Mouse (Mus musculus): Measurements from ENCODE around the gene Trappc10. TPM values are rescaled to one million over a fixed set of nuclear protein-coding genes. Genes with fewer than 3 reads are reported as not detected.

Gene Trappc10
- polyA plus RNA-seq, 1 experiment, result 96.0 TPM

- H3K27ac ChIP-seq (ENCODE audit: control insufficient read depth, insufficient read depth, low read length), result no peak overlapping the region
- H3K4me3 ChIP-seq (ENCODE audit: control insufficient read depth, insufficient read depth, low read length), result no peak overlapping the region
- TF ChIP-seq CTCF (IDR thresholded peaks at IDR 0.05; ENCODE audit: borderline replicate concordance, control insufficient read depth, extremely low read depth, insufficient read depth, low read length, poor library complexity) (peak; percentile 85; the same call in 1 of the 2 replicates), POLR2A (IDR thresholded peaks at IDR 0.05; ENCODE audit: control insufficient read depth, extremely low read depth, insufficient read depth, low read length, poor library complexity) (no peak)
- 69% methylated on average over 8 of the region's 8 CpGs for WGBS
- DNase-seq, result peak; percentile 52
- H3K36me3 ChIP-seq (ENCODE audit: control insufficient read depth, insufficient read depth, low read length), result peaks cover 46% of the 10 kb centered on the region
- no peaks in the 10 kb centered on the region for H3K27me3 ChIP-seq (ENCODE audit: control insufficient read depth, insufficient read depth, low read length)
- H3K4me1 ChIP-seq (replicated peaks; ENCODE audit: control insufficient read depth, insufficient read depth, low read length), result no peaks in the 10 kb centered on the region
Measured at GRCm38 (mm10) chr10:78279210-78279609, 34.8 kb upstream of the Trappc10 start.

GRCm38 (mm10) chr10:78277835-78278234 is 33.4 kb upstream of the Trappc10 start:
- TF ChIP-seq CTCF (IDR thresholded peaks at IDR 0.05; ENCODE audit: borderline replicate concordance, control insufficient read depth, extremely low read depth, insufficient read depth, low read length, poor library complexity), result no peak
- no peak for TF ChIP-seq POLR2A (IDR thresholded peaks at IDR 0.05; ENCODE audit: control insufficient read depth, extremely low read depth, insufficient read depth, low read length, poor library complexity)
- 93% methylated on average over 3 of the region's 3 CpGs for WGBS
- no peak overlapping the region for H3K27ac ChIP-seq (ENCODE audit: control insufficient read depth, insufficient read depth, low read length)
- H3K36me3 ChIP-seq (ENCODE audit: control insufficient read depth, insufficient read depth, low read length), result peaks cover 49% of the 10 kb centered on the region
- H3K4me3 ChIP-seq (ENCODE audit: control insufficient read depth, insufficient read depth, low read length), result no peak overlapping the region
- H3K4me1 ChIP-seq (replicated peaks; ENCODE audit: control insufficient read depth, insufficient read depth, low read length), result no peaks in the 10 kb centered on the region
- no peak for DNase-seq
- H3K27me3 ChIP-seq (ENCODE audit: control insufficient read depth, insufficient read depth, low read length), result no peaks in the 10 kb centered on the region

- H3K4me3 ChIP-seq (ENCODE audit: control insufficient read depth, insufficient read depth, low read length), result no peak overlapping the region
- no peak overlapping the region for H3K27ac ChIP-seq (ENCODE audit: control insufficient read depth, insufficient read depth, low read length)
- no peak for DNase-seq
- peaks cover 36% of the 10 kb centered on the region for H3K36me3 ChIP-seq (ENCODE audit: control insufficient read depth, insufficient read depth, low read length)
- WGBS, result 95% methylated on average over 4 of the region's 4 CpGs
- TF ChIP-seq POLR2A (IDR thresholded peaks at IDR 0.05; ENCODE audit: control insufficient read depth, extremely low read depth, insufficient read depth, low read length, poor library complexity) (no peak), CTCF (IDR thresholded peaks at IDR 0.05; ENCODE audit: borderline replicate concordance, control insufficient read depth, extremely low read depth, insufficient read depth, low read length, poor library complexity) (no peak)
- H3K27me3 ChIP-seq (ENCODE audit: control insufficient read depth, insufficient read depth, low read length), result no peaks in the 10 kb centered on the region
- no peaks in the 10 kb centered on the region for H3K4me1 ChIP-seq (replicated peaks; ENCODE audit: control insufficient read depth, insufficient read depth, low read length)
Measured at GRCm38 (mm10) chr10:78276242-78276641, 31.8 kb upstream of the Trappc10 start.

GRCm38 (mm10) chr10:78272932-78273331 is 28.5 kb upstream of the Trappc10 start:
- no peak for DNase-seq
- no peak overlapping the region for H3K4me3 ChIP-seq (ENCODE audit: control insufficient read depth, insufficient read depth, low read length)
- no peaks in the 10 kb centered on the region for H3K4me1 ChIP-seq (replicated peaks; ENCODE audit: control insufficient read depth, insufficient read depth, low read length)
- H3K27me3 ChIP-seq (ENCODE audit: control insufficient read depth, insufficient read depth, low read length), result no peaks in the 10 kb centered on the region
- H3K36me3 ChIP-seq (ENCODE audit: control insufficient read depth, insufficient read depth, low read length), result peaks cover 25% of the 10 kb centered on the region
- H3K27ac ChIP-seq (ENCODE audit: control insufficient read depth, insufficient read depth, low read length), result no peak overlapping the region
- no peak for TF ChIP-seq POLR2A (IDR thresholded peaks at IDR 0.05; ENCODE audit: control insufficient read depth, extremely low read depth, insufficient read depth, low read length, poor library complexity)
- no peak for TF ChIP-seq CTCF (IDR thresholded peaks at IDR 0.05; ENCODE audit: borderline replicate concordance, control insufficient read depth, extremely low read depth, insufficient read depth, low read length, poor library complexity)
- WGBS, result 75% methylated on average over 9 of the region's 9 CpGs

GRCm38 (mm10) chr10:78265881-78266280 is 21.4 kb upstream of the Trappc10 start:
- H3K4me1 ChIP-seq (replicated peaks; ENCODE audit: control insufficient read depth, insufficient read depth, low read length), result peaks cover 5% of the 10 kb centered on the region
- WGBS, result 75% methylated on average over 3 of the region's 3 CpGs
- no peaks in the 10 kb centered on the region for H3K36me3 ChIP-seq (ENCODE audit: control insufficient read depth, insufficient read depth, low read length)
- H3K27ac ChIP-seq (ENCODE audit: control insufficient read depth, insufficient read depth, low read length), result no peak overlapping the region
- H3K27me3 ChIP-seq (ENCODE audit: control insufficient read depth, insufficient read depth, low read length), result no peaks in the 10 kb centered on the region
- no peak overlapping the region for H3K4me3 ChIP-seq (ENCODE audit: control insufficient read depth, insufficient read depth, low read length)
- no peak for TF ChIP-seq POLR2A (IDR thresholded peaks at IDR 0.05; ENCODE audit: control insufficient read depth, extremely low read depth, insufficient read depth, low read length, poor library complexity)
- no peak for DNase-seq

GRCm38 (mm10) chr10:78264735-78265134 is 20.3 kb upstream of the Trappc10 start:
- no peak for DNase-seq
- Histone ChIP-seq H3K36me3 (ENCODE audit: control insufficient read depth, insufficient read depth, low read length) (no peaks in the 10 kb centered on the region), H3K4me1 (replicated peaks; ENCODE audit: control insufficient read depth, insufficient read depth, low read length) (peaks cover 5% of the 10 kb centered on the region), H3K4me3 (ENCODE audit: control insufficient read depth, insufficient read depth, low read length) (no peak overlapping the region), H3K27me3 (ENCODE audit: control insufficient read depth, insufficient read depth, low read length) (no peaks in the 10 kb centered on the region), H3K27ac (ENCODE audit: control insufficient read depth, insufficient read depth, low read length) (no peak overlapping the region)
- WGBS, result 16% methylated on average over 3 of the region's 3 CpGs
- TF ChIP-seq POLR2A (IDR thresholded peaks at IDR 0.05; ENCODE audit: control insufficient read depth, extremely low read depth, insufficient read depth, low read length, poor library complexity) (no peak), CTCF (IDR thresholded peaks at IDR 0.05; ENCODE audit: borderline replicate concordance, control insufficient read depth, extremely low read depth, insufficient read depth, low read length, poor library complexity) (no peak)

GRCm38 (mm10) chr10:78260916-78261650 is 16.6 kb upstream of the Trappc10 start:
- no peak overlapping the region for H3K4me3 ChIP-seq (ENCODE audit: control insufficient read depth, insufficient read depth, low read length)
- WGBS, result 89% methylated on average over 7 of the region's 7 CpGs
- H3K27ac ChIP-seq (ENCODE audit: control insufficient read depth, insufficient read depth, low read length), result no peak overlapping the region
- no peaks in the 10 kb centered on the region for H3K36me3 ChIP-seq (ENCODE audit: control insufficient read depth, insufficient read depth, low read length)
- DNase-seq, result no peak
- TF ChIP-seq POLR2A (IDR thresholded peaks at IDR 0.05; ENCODE audit: control insufficient read depth, extremely low read depth, insufficient read depth, low read length, poor library complexity) (no peak), CTCF (IDR thresholded peaks at IDR 0.05; ENCODE audit: borderline replicate concordance, control insufficient read depth, extremely low read depth, insufficient read depth, low read length, poor library complexity) (no peak)
- H3K4me1 ChIP-seq (replicated peaks; ENCODE audit: control insufficient read depth, insufficient read depth, low read length), result peaks cover 5% of the 10 kb centered on the region
- H3K27me3 ChIP-seq (ENCODE audit: control insufficient read depth, insufficient read depth, low read length), result no peaks in the 10 kb centered on the region

Measured in thymus, adult 2 months (tissue).